Mouse (Mus musculus) E14TG2a.4 (cell line): Measurements from ENCODE around the gene Steap1.

Experiments
- CTCF ChIP-seq: conservative IDR thresholded peaks from 2 replicates; pipeline ENCODE4 v1.5.1; 2014; ENCODE audit warnings: low read length
- NANOG ChIP-seq: IDR thresholded peaks from 2 replicates; pipeline ENCODE4 v1.6.1; 2014; ENCODE audit warnings: borderline replicate concordance, low read length, mixed read lengths
- POU5F1 ChIP-seq: IDR thresholded peaks from 2 replicates; pipeline ENCODE4 v1.6.1; 2014; ENCODE audit warnings: low read length, borderline replicate concordance

GRCm38 (mm10) chr5:5692167-5692738 lies 56.9 kb downstream of the Steap1 start:
- no peak for TF ChIP-seq CTCF
- no peak for TF ChIP-seq POU5F1
- no peak for TF ChIP-seq NANOG
